Mouse (Mus musculus) limb, embryonic 14.5 days (tissue): ENCODE measurements around the gene Suco. TPM values are rescaled to one million over a fixed set of nuclear protein-coding genes. Genes with fewer than 3 reads are reported as not detected.
A peak's percentile ranks its signal among the peaks of the same experiment; 100 is the strongest.

Source experiments
- ATAC-seq: fragments of 200-750 bp; cut with Nextera tagmentation; 2 replicates; pipeline ENCODE4 v1.8.0; 2017; ENCODE audit warnings: low read depth, moderate number of reproducible peaks, moderate TSS enrichment; ENCODE audit not compliant: low FRiP score
- DNase-seq: peaks from one replicate; pipeline ENCODE4 v3.0.0-alpha.2; 2015; ENCODE audit warnings: low spot score
- H3K27ac ChIP-seq: fragments of 300-500 bp; sonication (generic); replicated peaks from 2 replicates; pipeline ENCODE4 v1.5.1; 2014; ENCODE audit warnings: low read depth, mild to moderate bottlenecking, low read length, moderate library complexity, mixed read lengths
- H3K27me3 ChIP-seq: fragments of 300-500 bp; sonication (generic); 2 replicates; pipeline ENCODE4 v1.6.1; 2014; ENCODE audit warnings: low read length, mixed read lengths; ENCODE audit not compliant: control insufficient read depth, insufficient read depth
- H3K36me3 ChIP-seq: fragments of 300-500 bp; sonication (generic); 2 replicates; pipeline ENCODE4 v1.6.1; 2014; ENCODE audit warnings: mild to moderate bottlenecking, low read length, moderate library complexity, mixed read lengths; ENCODE audit not compliant: control insufficient read depth, insufficient read depth
- H3K4me1 ChIP-seq: fragments of 300-500 bp; sonication (generic); 2 replicates; pipeline ENCODE4 v1.6.1; 2014; ENCODE audit warnings: antibody characterized with exemption, low read length, mixed read lengths; ENCODE audit not compliant: control insufficient read depth, insufficient read depth
- H3K4me2 ChIP-seq: fragments of 300-500 bp; sonication (generic); replicated peaks from 2 replicates; pipeline ENCODE4 v1.6.1; 2014; ENCODE audit warnings: low read depth, mild to moderate bottlenecking, low read length, moderate library complexity; ENCODE audit not compliant: severe bottlenecking
- H3K4me3 ChIP-seq: fragments of 300-500 bp; sonication (generic); replicated peaks from 2 replicates; pipeline ENCODE4 v1.5.1; 2014; ENCODE audit warnings: low read length
- H3K9ac ChIP-seq: fragments of 300-500 bp; sonication (generic); 2 replicates; pipeline ENCODE4 v1.6.1; 2014; ENCODE audit warnings: mild to moderate bottlenecking, low read depth, low read length, moderate library complexity; ENCODE audit not compliant: severe bottlenecking
- H3K9me3 ChIP-seq: fragments of 300-500 bp; sonication (generic); 2 replicates; pipeline ENCODE4 v1.6.1; 2016; ENCODE audit warnings: low read length; ENCODE audit not compliant: control insufficient read depth
- POLR2A ChIP-seq: fragments of 200-500 bp; IDR thresholded peaks from 2 replicates; pipeline ENCODE4 v1.8.0; 2012; ENCODE audit warnings: inconsistent platforms, mild to moderate bottlenecking, moderate library complexity, borderline replicate concordance; ENCODE audit not compliant: insufficient read depth, insufficient read length; ENCODE audit errors: extremely low read depth
- WGBS: fragments of 180-500 bp; shearing (Covaris S2); extraction: QIAGEN DNeasy Blood & Tissue Kit; methylation state at CpG from one replicate; pipeline ENCODE4 v1.1.7; 2014; 5-methylcytosine and 5-hydroxymethylcytosine counted together
- polyA plus RNA-seq, 2 experiments: library from polyadenylated mRNA; depleted of rRNA in 1 of 2; stranded (reverse) in 1 of 2; unstranded in 1 of 2; fragments of >200 nt; fragmentation: Nextera tagmentation in 1 of 2; extraction: Ambion mirVana in 1 of 2; gene quantifications; 2 replicates each; pipeline versions ENCODE4 v1.2.1 to v1.2.3; 2012 to 2014

The Suco gene
- polyA plus RNA-seq, 2 experiments = 25.2 to 32.5 TPM

GRCm38 (mm10) chr1:161888823-161889222, 12.3 kb upstream of the Suco start:
- H3K9me3 ChIP-seq = no peaks in the 10 kb centered on the region
- WGBS = 84% methylated on average over 3 of the region's 3 CpGs

DNA sequence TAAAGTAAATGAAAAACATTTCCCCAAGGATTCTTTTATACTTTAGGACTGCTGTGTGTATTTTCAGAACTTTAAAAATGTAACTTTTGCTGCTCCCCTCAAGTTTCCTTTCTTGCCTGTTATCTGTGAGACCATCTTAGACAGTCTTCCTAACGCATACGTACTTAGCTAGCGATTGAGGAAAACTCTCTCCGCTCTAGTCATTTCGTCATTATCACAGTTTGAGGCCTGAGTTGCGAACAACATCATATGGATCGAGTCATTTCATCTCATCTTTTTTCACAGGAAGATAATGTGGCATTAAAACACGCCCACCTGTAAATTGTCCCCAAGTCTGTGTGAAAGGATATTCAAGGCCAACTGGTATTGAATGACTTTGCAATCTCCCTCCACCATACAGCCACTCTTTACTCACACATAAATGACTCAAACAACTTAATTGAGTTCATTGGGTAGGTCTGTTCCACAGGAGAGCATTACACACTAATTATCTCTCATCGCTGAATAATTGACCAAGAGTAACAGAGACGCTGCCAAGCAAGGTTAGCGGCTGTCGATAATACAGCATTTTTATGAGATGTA, 11.3 kb upstream of the Suco start:
- no peak overlapping the region for H3K27ac ChIP-seq
- H3K9me3 ChIP-seq = no peaks in the 10 kb centered on the region
- H3K27me3 ChIP-seq = no peaks in the 10 kb centered on the region
- no peak for DNase-seq
- 81% methylated on average over 12 of the region's 12 CpGs for WGBS
- no peaks in the 10 kb centered on the region for H3K4me1 ChIP-seq
- no peak overlapping the region for H3K4me2 ChIP-seq
- H3K4me3 ChIP-seq = no peak overlapping the region
- no peak for ATAC-seq
- TF ChIP-seq POLR2A = no peak
- no peaks in the 10 kb centered on the region for H3K36me3 ChIP-seq
- H3K9ac ChIP-seq = no peak overlapping the region

More at GRCm38 (mm10) chr1:161888823-161889222, 12.3 kb upstream of the Suco start:
- Histone ChIP-seq H3K4me1 (no peaks in the 10 kb centered on the region), H3K27me3 (no peaks in the 10 kb centered on the region), H3K27ac (no peak overlapping the region), H3K9ac (no peak overlapping the region), H3K4me2 (no peak overlapping the region), H3K36me3 (no peaks in the 10 kb centered on the region), H3K4me3 (no peak overlapping the region)
- no peak for DNase-seq
- no peak for TF ChIP-seq POLR2A
- no peak for ATAC-seq

DNA sequence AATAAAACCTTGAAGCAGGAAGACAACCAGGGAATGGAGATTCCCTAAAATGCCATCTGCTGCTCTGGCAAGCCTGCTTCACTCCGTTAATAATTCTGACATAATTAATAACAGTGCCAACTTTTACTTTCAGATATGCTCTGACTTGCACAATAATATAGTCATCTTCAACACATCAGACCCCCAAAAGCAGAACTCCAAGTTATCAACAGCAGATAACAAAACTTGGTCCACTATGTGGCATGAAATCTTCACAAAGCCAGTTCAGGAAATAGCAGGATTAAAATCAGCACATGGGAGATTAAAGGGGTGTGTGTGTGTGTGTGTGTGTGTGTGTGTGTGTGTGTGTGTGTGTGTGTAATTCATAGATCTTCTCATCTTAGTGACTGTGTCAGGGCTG, 9.3 kb upstream of the Suco start:
- H3K9me3 ChIP-seq = no peaks in the 10 kb centered on the region
- no peaks in the 10 kb centered on the region for H3K36me3 ChIP-seq
- no peaks in the 10 kb centered on the region for H3K27me3 ChIP-seq
- DNase-seq (no peak), ATAC-seq (no peak)
- 70% methylated on average over 1 of the region's 1 CpGs for WGBS
- TF ChIP-seq POLR2A = no peak
- H3K9ac ChIP-seq = no peak overlapping the region
- H3K27ac ChIP-seq = no peak overlapping the region
- no peaks in the 10 kb centered on the region for H3K4me1 ChIP-seq
- no peak overlapping the region for H3K4me3 ChIP-seq
- no peak overlapping the region for H3K4me2 ChIP-seq

DNA sequence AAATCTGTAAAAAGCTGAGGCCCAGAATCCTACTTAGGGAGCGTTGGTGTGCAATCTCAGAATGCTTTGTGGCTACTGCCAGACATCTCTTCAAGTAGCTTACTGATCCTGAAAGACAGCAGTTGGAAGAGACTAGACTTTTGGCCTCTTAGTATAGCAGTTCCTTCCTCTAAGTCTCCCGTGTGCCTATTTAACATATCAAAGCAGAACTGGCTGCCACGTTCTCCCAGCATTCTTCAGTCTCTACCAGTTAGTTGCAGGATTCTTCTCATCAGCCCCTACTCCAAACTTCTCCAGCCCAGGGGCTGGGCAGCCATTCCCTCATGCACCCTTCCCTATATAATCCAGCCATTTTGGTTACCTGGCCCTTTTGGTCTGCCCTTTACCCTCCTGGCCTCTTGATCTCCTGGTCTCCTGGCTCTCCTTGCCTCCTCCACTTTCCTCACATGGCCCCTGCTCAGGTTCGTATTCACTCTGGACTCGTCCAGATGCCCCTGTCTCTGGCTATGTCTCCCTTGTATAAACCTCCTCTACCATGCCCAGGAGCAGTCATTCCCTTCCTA, 1.2 kb upstream of the Suco start:
- 28% methylated on average over 5 of the region's 5 CpGs for WGBS
- Histone ChIP-seq H3K27ac (peak overlapping the region; percentile 81), H3K9ac (peak overlapping the region; percentile 29), H3K4me3 (peak overlapping the region; percentile 53), H3K9me3 (no peaks in the 10 kb centered on the region), H3K36me3 (no peaks in the 10 kb centered on the region), H3K4me1 (peaks cover 24% of the 10 kb centered on the region), H3K4me2 (peak overlapping the region; percentile 49), H3K27me3 (no peaks in the 10 kb centered on the region)
- DNase-seq (peak; percentile 11), ATAC-seq (no peak)
- TF ChIP-seq POLR2A = no peak

DNA sequence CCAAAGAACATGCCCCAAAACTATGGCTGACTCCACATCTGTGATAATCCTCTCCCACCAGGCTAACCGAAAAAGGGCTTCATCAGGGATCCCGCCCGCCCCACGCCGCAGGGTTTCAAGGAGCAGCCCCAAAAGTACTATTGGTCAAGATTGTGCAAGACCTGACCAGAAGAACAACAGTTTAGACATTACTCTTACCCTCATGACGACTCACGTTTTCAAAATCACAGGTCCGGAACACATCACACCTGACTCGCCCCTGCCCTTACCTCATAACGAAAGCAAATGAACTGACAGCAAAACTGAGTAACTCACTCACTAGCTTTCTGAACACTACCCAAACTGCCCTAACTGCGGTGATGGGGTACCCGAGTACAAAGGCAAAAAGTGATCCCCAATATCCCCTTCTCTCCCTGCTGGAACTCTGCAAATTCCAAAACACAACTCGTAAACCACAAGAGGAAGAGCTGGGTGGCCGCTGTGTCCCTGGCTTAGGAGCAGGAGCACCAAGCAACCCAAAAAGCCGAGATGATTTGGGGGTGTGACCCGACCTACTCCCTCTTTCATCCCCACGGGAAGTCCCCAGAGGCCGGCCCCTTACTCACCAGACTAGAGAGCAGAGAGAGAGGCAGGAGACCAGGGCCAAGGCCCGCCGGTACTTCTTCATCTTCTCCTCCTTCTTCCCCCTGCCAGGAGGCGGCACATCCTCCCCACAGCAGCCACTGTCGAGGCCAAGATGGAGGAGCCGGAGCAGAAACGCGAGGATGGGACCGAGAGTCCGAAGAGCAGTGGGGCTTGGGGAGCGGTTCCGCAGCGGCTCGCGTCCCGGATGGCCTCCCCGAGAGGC, 553 bp downstream of the Suco start:
- H3K36me3 ChIP-seq = no peaks in the 10 kb centered on the region
- WGBS = under 1% methylated on average over 34 of the region's 34 CpGs
- H3K4me1 ChIP-seq = peaks cover 24% of the 10 kb centered on the region
- peak overlapping the region; percentile 71 for H3K9ac ChIP-seq
- no peaks in the 10 kb centered on the region for H3K27me3 ChIP-seq
- peak overlapping the region; percentile 98 for H3K27ac ChIP-seq
- peak overlapping the region; percentile 53 for H3K4me3 ChIP-seq
- DNase-seq = peak; percentile 51
- peak; percentile 31 for ATAC-seq
- 0 out of 2 replicates have a peak, but pooled peaks have one; percentile 3 for TF ChIP-seq POLR2A
- H3K4me2 ChIP-seq = peak overlapping the region; percentile 85
- H3K9me3 ChIP-seq = no peaks in the 10 kb centered on the region
